Mouse (Mus musculus) forebrain, embryonic 10.5 days (tissue): ENCODE results near the gene Terb1. TPM values are rescaled to one million over a fixed set of nuclear protein-coding genes. Genes with fewer than 3 reads are reported as not detected.

Experiments used
- DNase-seq: peaks from one replicate; pipeline ENCODE4 v3.0.0-alpha.2; 2017; ENCODE audit warnings: low spot score; ENCODE audit errors: extremely low spot score
- H3K27ac ChIP-seq: fragments of 300-500 bp; sonication (generic); 2 replicates; pipeline ENCODE4 v1.5.1; 2016; ENCODE audit warnings: mild to moderate bottlenecking
- H3K27me3 ChIP-seq: fragments of 300-500 bp; sonication (generic); 2 replicates; pipeline ENCODE4 v1.6.1; 2016; ENCODE audit warnings: mild to moderate bottlenecking; ENCODE audit not compliant: poor library complexity, severe bottlenecking
- H3K36me3 ChIP-seq: fragments of 300-500 bp; sonication (generic); replicated peaks from 2 replicates; pipeline ENCODE4 v1.6.1; 2016; ENCODE audit warnings: mild to moderate bottlenecking, moderate library complexity
- H3K4me1 ChIP-seq: fragments of 300-500 bp; sonication (generic); 2 replicates; pipeline ENCODE4 v1.6.1; 2016
- H3K4me3 ChIP-seq: fragments of 300-500 bp; sonication (generic); 2 replicates; pipeline ENCODE4 v1.5.1; 2016; ENCODE audit warnings: mild to moderate bottlenecking, moderate library complexity
- H3K9me3 ChIP-seq: fragments of 300-500 bp; sonication (generic); 2 replicates; pipeline ENCODE4 v1.6.1; 2016; ENCODE audit warnings: mild to moderate bottlenecking, moderate library complexity
- WGBS: fragments of 180-500 bp; shearing (Covaris S2); methylation state at CpG from one replicate; pipeline ENCODE4 v1.1.7; 2016; 5-methylcytosine and 5-hydroxymethylcytosine counted together
- polyA plus RNA-seq: library from polyadenylated mRNA; unstranded; fragments of >200 nt; fragmentation: Nextera tagmentation; extraction: Ambion mirVana; gene quantifications from 2 replicates; pipeline ENCODE4 v1.2.1, GENCODE M21; 2016

Gene Terb1
- polyA plus RNA-seq, 1 experiment from 2014 or later, result 0.10 TPM

- Histone ChIP-seq H3K27me3 (no peaks in the 10 kb centered on the region), H3K36me3 (peaks cover 31% of the 10 kb centered on the region), H3K4me3 (peak overlapping the region; percentile 76), H3K4me1 (peaks cover 12% of the 10 kb centered on the region), H3K27ac (peak overlapping the region; percentile 99), H3K9me3 (no peaks in the 10 kb centered on the region)
- 63% methylated on average over 7 of the region's 7 CpGs for WGBS
- peak; percentile 14 for DNase-seq
Measured at GRCm38 (mm10) chr8:104443125-104443679, 66.5 kb downstream of the Terb1 start.

GRCm38 (mm10) chr8:104442299-104443124 lies 67.2 kb downstream of the Terb1 start, which contains the start of gene Dync1li2:
Gene Dync1li2 (minus strand): TSS chr8:104443047.
- WGBS, result under 1% methylated on average over 75 of the region's 75 CpGs
- Histone ChIP-seq H3K27ac (peak within 1 kb of the TSS; percentile 99), H3K4me3 (peak within 1 kb of the TSS; percentile 76), H3K36me3 (peaks cover 38% of the 10 kb centered on the region), H3K4me1 (peaks cover 12% of the 10 kb centered on the region), H3K9me3 (no peaks in the 10 kb centered on the region), H3K27me3 (no peaks in the 10 kb centered on the region)
- DNase-seq, result peak; percentile 88

- 74% methylated on average over 7 of the region's 7 CpGs for WGBS
- peak overlapping the region; percentile 99 for H3K27ac ChIP-seq
- H3K36me3 ChIP-seq, result peaks cover 47% of the 10 kb centered on the region
- H3K4me1 ChIP-seq, result peaks cover 12% of the 10 kb centered on the region
- no peaks in the 10 kb centered on the region for H3K9me3 ChIP-seq
- no peaks in the 10 kb centered on the region for H3K27me3 ChIP-seq
- peak overlapping the region; percentile 76 for H3K4me3 ChIP-seq
- no peak for DNase-seq
Measured at GRCm38 (mm10) chr8:104441613-104442012, 68.1 kb downstream of the Terb1 start.

GRCm38 (mm10) chr8:104439461-104439860 lies 70.2 kb downstream of the Terb1 start:
- DNase-seq, result no peak
- peaks cover 68% of the 10 kb centered on the region for H3K36me3 ChIP-seq
- WGBS, result 94% methylated on average over 8 of the region's 8 CpGs

GRCm38 (mm10) chr8:104437494-104438135 lies 72.1 kb downstream of the Terb1 start:
- no peaks in the 10 kb centered on the region for H3K9me3 ChIP-seq
- no peaks in the 10 kb centered on the region for H3K27me3 ChIP-seq
- peaks cover 12% of the 10 kb centered on the region for H3K4me1 ChIP-seq
- no peak for DNase-seq
- 93% methylated on average over 13 of the region's 13 CpGs for WGBS
- H3K27ac ChIP-seq, result no peak overlapping the region
- H3K4me3 ChIP-seq, result no peak overlapping the region
- H3K36me3 ChIP-seq, result peaks cover 87% of the 10 kb centered on the region

More at GRCm38 (mm10) chr8:104439461-104439860, 70.2 kb downstream of the Terb1 start:
- Histone ChIP-seq H3K27ac (no peak overlapping the region), H3K9me3 (no peaks in the 10 kb centered on the region), H3K4me3 (no peak overlapping the region), H3K4me1 (peaks cover 12% of the 10 kb centered on the region), H3K27me3 (no peaks in the 10 kb centered on the region)

GRCm38 (mm10) chr8:104436591-104436990 lies 73.1 kb downstream of the Terb1 start:
- 96% methylated on average over 4 of the region's 4 CpGs for WGBS
- H3K9me3 ChIP-seq, result no peaks in the 10 kb centered on the region; the same call in 1 of the 2 replicates
- no peak for DNase-seq
- H3K27ac ChIP-seq, result no peak overlapping the region
- H3K36me3 ChIP-seq, result peaks cover 97% of the 10 kb centered on the region
- no peak overlapping the region for H3K4me3 ChIP-seq
- H3K27me3 ChIP-seq, result no peaks in the 10 kb centered on the region
- peaks cover 9% of the 10 kb centered on the region for H3K4me1 ChIP-seq

- Histone ChIP-seq H3K4me3 (no peak overlapping the region), H3K9me3 (no peaks in the 10 kb centered on the region; the same call in 1 of the 2 replicates), H3K27me3 (no peaks in the 10 kb centered on the region), H3K27ac (no peak overlapping the region), H3K4me1 (peaks cover 4% of the 10 kb centered on the region), H3K36me3 (peaks cover 100% of the 10 kb centered on the region)
- 93% methylated on average over 12 of the region's 12 CpGs for WGBS
- no peak for DNase-seq
Measured at GRCm38 (mm10) chr8:104436038-104436437, 73.7 kb downstream of the Terb1 start.

- no peak for DNase-seq
- no peaks in the 10 kb centered on the region for H3K4me1 ChIP-seq
- H3K4me3 ChIP-seq, result no peak overlapping the region
- no peaks in the 10 kb centered on the region for H3K27me3 ChIP-seq
- H3K9me3 ChIP-seq, result no peaks in the 10 kb centered on the region; the same call in 1 of the 2 replicates
- H3K36me3 ChIP-seq, result peaks cover 100% of the 10 kb centered on the region
- 91% methylated on average over 18 of the region's 18 CpGs for WGBS
- no peak overlapping the region for H3K27ac ChIP-seq
Measured at GRCm38 (mm10) chr8:104434826-104435354, 74.8 kb downstream of the Terb1 start.

GRCm38 (mm10) chr8:104434275-104434674 lies 75.4 kb downstream of the Terb1 start:
- Histone ChIP-seq H3K9me3 (no peaks in the 10 kb centered on the region; the same call in 1 of the 2 replicates), H3K27me3 (no peaks in the 10 kb centered on the region), H3K27ac (no peak overlapping the region), H3K4me1 (no peaks in the 10 kb centered on the region), H3K36me3 (peaks cover 100% of the 10 kb centered on the region), H3K4me3 (no peak overlapping the region)
- 86% methylated on average over 4 of the region's 4 CpGs for WGBS
- DNase-seq, result no peak

- Histone ChIP-seq H3K27me3 (no peaks in the 10 kb centered on the region), H3K36me3 (peaks cover 100% of the 10 kb centered on the region), H3K9me3 (no peaks in the 10 kb centered on the region; the same call in 1 of the 2 replicates), H3K4me3 (no peak overlapping the region), H3K27ac (no peak overlapping the region), H3K4me1 (no peaks in the 10 kb centered on the region)
- no peak for DNase-seq
- 94% methylated on average over 5 of the region's 5 CpGs for WGBS
Measured at GRCm38 (mm10) chr8:104433191-104433842, 76.4 kb downstream of the Terb1 start.

GRCm38 (mm10) chr8:104432656-104433055 lies 77.1 kb downstream of the Terb1 start:
- DNase-seq, result no peak
- Histone ChIP-seq H3K27me3 (no peaks in the 10 kb centered on the region), H3K9me3 (no peaks in the 10 kb centered on the region; the same call in 1 of the 2 replicates), H3K4me3 (no peak overlapping the region), H3K36me3 (peaks cover 100% of the 10 kb centered on the region), H3K4me1 (no peaks in the 10 kb centered on the region), H3K27ac (no peak overlapping the region)
- WGBS, result 97% methylated on average over 6 of the region's 6 CpGs

- Histone ChIP-seq H3K9me3 (no peaks in the 10 kb centered on the region; the same call in 1 of the 2 replicates), H3K36me3 (peaks cover 100% of the 10 kb centered on the region), H3K4me1 (no peaks in the 10 kb centered on the region), H3K4me3 (no peak overlapping the region), H3K27me3 (no peaks in the 10 kb centered on the region), H3K27ac (no peak overlapping the region)
- 92% methylated on average over 7 of the region's 7 CpGs for WGBS
- no peak for DNase-seq
Measured at GRCm38 (mm10) chr8:104430230-104430629, 79.5 kb downstream of the Terb1 start.
